Mouse (Mus musculus) retina, postnatal 1 day (tissue): ENCODE data around the gene Etfbkmt.
"Not testable (repeated sequence)": the region's sequence is repeated elsewhere in the genome, so short reads cannot be mapped to it uniquely, and the experiment has no call there.

Experiments
- DNase-seq: peaks from one replicate; pipeline ENCODE4 v3.0.0-alpha.2; 2012

Etfbkmt gene

DNA sequence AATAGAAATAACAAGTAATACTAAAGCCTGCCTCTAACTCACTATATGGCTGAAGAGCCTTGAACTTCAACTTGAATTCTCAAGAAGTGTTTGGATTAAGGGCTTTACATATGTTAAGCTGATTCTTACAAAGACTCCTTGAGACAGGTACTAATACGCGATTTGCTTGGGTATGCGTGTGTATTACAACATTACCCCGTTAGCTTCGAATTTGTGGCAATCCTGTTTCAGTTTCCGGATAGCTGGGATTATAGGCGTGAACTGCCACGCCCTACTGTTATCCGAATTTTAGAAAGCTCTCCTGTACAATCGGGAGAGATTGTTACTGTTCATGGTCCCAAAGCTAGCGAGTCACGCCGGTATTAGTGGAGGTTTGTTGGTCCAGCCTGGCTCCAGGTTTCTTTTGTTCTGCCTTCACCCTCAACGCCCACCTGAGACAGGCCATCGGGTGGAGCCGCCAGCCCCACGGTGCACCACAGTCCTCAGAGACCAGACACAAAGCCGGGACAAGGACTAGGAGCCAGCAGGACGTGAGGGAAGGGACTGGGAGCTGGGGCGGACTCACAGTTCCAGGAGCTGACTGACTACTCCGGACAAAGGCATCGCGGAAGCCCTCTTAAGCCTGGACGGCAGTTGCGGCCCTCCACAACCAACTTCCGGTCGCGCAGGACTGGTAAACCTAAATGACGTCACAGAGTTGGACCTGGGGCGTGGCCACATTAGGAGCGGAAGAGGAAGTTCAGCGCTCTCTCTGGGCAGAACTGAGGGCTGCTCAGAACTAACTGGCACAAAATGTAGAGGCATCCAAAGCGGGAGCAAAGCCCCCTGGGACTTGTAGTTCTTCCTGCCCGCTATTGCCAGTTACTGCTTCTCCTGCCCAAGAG is 48.6 kb downstream of the Etfbkmt start, which contains the start of gene Amn1:
Gene Amn1, minus strand, starts transcription at position 672 of the 884 bp plus-strand sequence.
- peak; percentile 99 for DNase-seq

DNA sequence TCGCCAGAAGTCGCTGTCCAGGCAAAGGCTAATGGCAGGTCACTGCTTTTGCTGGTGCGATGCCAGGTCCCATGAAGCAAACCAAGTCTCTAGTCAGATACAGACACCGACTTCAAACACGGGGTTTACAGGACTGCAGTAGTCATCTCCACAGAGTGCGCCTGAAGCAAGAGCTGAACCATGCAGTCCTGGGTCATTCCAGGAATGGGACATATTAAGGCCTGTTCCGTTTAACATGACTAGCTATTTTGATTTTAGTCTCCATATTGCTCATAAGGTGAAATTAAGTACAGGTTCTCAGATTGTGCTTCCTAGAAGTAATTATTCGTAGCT is 49.2 kb downstream of the Etfbkmt start:
- no peak for DNase-seq

DNA sequence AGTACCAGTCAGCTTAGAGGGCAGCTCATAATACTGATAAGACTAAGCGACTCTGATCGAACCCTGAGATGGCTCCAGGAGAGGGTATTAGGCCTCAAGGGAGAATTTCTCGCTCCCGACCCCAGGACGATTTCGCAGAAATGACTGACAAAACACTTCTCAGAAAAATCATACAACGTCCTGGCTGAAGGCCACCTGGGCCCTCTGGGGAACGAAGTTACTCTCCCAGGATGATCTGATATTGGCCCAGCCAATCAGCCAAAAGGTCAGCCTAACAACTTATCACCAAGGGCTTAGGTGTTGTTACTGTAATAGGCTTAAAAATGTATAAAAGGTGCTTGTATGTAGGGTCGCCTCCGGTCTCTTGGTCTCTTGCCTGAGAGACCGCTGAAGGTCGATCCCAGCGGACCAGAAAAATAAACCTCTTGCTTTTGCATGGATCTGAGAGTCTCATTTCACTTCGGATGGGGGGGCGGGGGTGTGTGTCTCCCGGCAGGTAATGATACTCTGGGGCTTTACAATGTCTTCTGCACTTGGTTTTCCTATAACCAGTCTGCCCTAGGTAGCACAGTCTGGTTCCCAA is 49.8 kb downstream of the Etfbkmt start:
- no peak for DNase-seq

DNA sequence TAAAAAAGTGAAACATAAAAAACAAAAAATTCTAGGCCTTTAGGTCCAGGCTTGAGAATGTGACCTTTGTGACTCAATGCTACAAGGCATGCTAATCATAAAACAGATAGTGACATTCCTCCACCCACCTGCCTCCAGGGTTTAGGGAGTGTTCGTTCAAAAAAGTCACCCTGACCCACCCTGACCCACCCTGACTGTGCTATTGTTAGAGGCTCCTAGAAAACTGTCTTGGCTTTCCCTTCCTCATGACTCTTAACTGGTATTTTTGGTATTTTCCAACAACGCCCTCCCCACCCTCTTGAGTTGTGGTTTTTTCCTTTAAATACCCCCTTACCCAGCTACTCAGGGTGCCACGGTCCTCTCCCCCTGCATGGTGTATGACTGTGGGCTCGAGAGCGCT is 52.3 kb downstream of the Etfbkmt start:
- DNase-seq: not testable (repeated sequence)

DNA sequence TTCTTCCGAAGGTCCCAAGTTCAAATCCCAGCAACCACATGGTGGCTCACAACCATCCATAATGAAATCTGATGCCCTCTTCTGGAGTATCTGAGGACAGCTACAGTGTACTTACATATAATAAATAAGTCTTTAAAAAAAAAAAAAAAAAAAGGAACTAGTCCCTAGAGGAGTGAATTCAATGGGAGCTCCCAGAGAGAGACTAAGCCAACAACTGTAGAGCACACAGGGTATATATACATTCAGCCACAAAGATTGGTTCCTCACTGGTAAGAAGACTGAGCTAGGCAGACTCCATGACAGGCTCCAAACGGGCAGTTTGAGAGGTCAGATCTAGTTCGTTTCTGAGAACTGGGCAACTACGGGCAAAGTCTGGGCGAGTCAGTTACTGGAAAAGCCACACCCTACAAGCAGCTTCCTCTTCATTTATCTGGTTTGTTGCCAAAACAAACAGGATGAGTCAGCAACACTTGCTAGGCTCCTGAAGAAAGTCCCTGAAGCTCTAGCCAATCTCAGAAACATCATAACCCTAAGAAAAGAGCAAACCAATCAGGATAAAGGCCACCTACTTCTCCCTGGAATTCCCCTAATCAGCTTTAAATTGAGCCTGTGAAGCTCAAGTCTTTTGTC is 53.7 kb downstream of the Etfbkmt start:
- peak; percentile 1 for DNase-seq

DNA sequence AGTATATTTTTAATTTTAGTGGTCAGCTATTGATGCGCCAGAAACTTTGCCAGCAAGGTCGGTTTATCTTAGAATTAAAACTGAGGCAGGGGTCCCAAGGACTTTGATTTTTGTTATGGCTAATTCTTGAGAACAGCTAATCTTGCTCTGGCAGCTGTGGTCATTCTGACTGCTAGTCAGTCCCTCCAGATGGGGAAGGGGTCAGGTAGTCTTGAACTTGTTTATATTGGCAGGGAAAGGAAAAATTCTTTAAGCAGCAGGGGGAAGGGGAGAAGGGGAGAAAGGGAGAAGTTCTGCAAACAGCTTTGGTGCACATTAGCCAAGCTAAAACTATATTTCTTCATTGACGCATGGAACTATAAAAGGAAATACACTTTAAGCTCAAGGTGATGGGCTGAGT is 57.5 kb downstream of the Etfbkmt start:
- DNase-seq: no peak

DNA sequence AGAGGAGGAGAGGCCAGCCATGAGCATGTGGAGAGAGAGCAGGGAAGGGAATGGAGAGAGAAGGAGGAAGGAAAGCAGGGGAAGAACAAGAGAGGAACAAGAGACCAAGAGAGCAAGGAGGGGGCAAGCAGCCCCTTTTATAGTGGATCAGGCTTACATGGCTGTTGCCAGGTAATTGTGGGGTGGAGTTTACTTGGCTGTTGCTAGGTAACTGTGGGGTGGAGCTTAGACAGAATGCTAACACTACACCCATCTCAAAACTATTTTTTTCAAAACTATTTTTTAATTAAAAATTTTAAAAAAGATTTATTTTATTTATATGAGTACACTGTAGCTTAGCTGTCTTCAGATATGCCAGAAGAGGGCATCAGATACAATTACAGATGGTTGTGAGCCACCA is 58.9 kb downstream of the Etfbkmt start:
- DNase-seq: no peak
